Comparison of ENCODE assay signal across 8 mouse cellular contexts in genomic region chr11:118342400-118342981, GRCm38 (mm10). TPM values are rescaled to one million over a fixed set of nuclear protein-coding genes. Genes with fewer than 3 reads are reported as not detected.
DNase-seq lines count a peak whose midpoint lies in the region; ATAC-seq and TF ChIP-seq lines count a peak whose summit lies in the region.

Cep295nl (minus strand) TSS chr11:118342500.

- peak within 1 kb of the TSS; percentile 25; the same call in 1 of the 2 replicates for H3K4me2 ChIP-seq in hindbrain, embryonic 12.5 days (replicated peaks)
- H3K4me2 ChIP-seq in midbrain, embryonic 13.5 days (replicated peaks): peak within 1 kb of the TSS; percentile 28

- intact Hi-C loops in gastrocnemius, adult 2 months (cut with DNase I): no loop called here
- intact Hi-C loops in gastrocnemius, postnatal 14 days (cut with DNase I; ENCODE audit: low total_unique reads): no loop called here

- H3K4me3 ChIP-seq in gastrocnemius, adult 2 months: no peak within 1 kb of the TSS
- no peak within 1 kb of the TSS for H3K4me3 ChIP-seq in hindbrain, embryonic 12.5 days
- H3K4me3 ChIP-seq in midbrain, embryonic 13.5 days (replicated peaks): no peak within 1 kb of the TSS; the same call in 1 of the 2 replicates

- H3K36me3 ChIP-seq in hindbrain, embryonic 12.5 days: no peaks in the 10 kb centered on the region
- H3K36me3 ChIP-seq in midbrain, embryonic 13.5 days: no peaks in the 10 kb centered on the region

- peak; percentile 27 for DNase-seq in gastrocnemius, adult 2 months
- no peak for DNase-seq in gastrocnemius, postnatal 14 days
- DNase-seq in MN1 (ENCODE audit: low spot score): peak; percentile 80
- no peak for DNase-seq in frontal cortex, postnatal 14 days (ENCODE audit: low spot score in 2 of 2)
- no peak for DNase-seq in adrenal gland, postnatal 10 days
- no peak for DNase-seq in adrenal gland, postnatal 4 days (ENCODE audit: low spot score in 2 of 2)

- no peaks in the 10 kb centered on the region for H3K9me3 ChIP-seq in hindbrain, embryonic 12.5 days (replicated peaks)
- H3K9me3 ChIP-seq in midbrain, embryonic 13.5 days: no peaks in the 10 kb centered on the region

- WGBS in hindbrain, embryonic 12.5 days: 35% methylated on average over 7 of the region's 7 CpGs
- 26% methylated on average over 7 of the region's 7 CpGs for WGBS in midbrain, embryonic 13.5 days

- no peak within 1 kb of the TSS for H3K9ac ChIP-seq in hindbrain, embryonic 12.5 days
- H3K9ac ChIP-seq in midbrain, embryonic 13.5 days (replicated peaks): peak within 1 kb of the TSS; percentile 40; the same call in 1 of the 2 replicates

- no peak for TF ChIP-seq CTCF in gastrocnemius, adult 2 months (IDR thresholded peaks at IDR 0.05)

- H3K27me3 ChIP-seq in hindbrain, embryonic 12.5 days: no peaks in the 10 kb centered on the region
- no peaks in the 10 kb centered on the region for H3K27me3 ChIP-seq in midbrain, embryonic 13.5 days

- H3K27ac ChIP-seq in gastrocnemius, adult 2 months: peak within 1 kb of the TSS; percentile 38
- peak within 1 kb of the TSS; percentile 52; the same call in 1 of the 2 replicates for H3K27ac ChIP-seq in hindbrain, embryonic 12.5 days
- peak within 1 kb of the TSS; percentile 60 for H3K27ac ChIP-seq in midbrain, embryonic 13.5 days

- peak; percentile 68 for ATAC-seq in hindbrain, embryonic 12.5 days (ENCODE audit: low FRiP score)
- peak; percentile 59 for ATAC-seq in midbrain, embryonic 13.5 days

- peaks cover 31% of the 10 kb centered on the region for H3K4me1 ChIP-seq in hindbrain, embryonic 12.5 days
- H3K4me1 ChIP-seq in midbrain, embryonic 13.5 days (replicated peaks): peaks cover 41% of the 10 kb centered on the region

RNA-seq across cellular contexts. Expression of gene Cep295nl, which starts in this region (rescaled TPM):
- total RNA-seq in gastrocnemius, adult 2 months (2021): 1 to 10 TPM; 1.0 to 1.1 TPM
- total RNA-seq in gastrocnemius, postnatal 14 days (2021): 1 to 10 TPM; 1.3 TPM
- polyA plus RNA-seq in hindbrain, embryonic 12.5 days (2016; fragmentation: Nextera tagmentation; extraction: Ambion mirVana): 0.43 and 0.48 TPM in 2 replicates
- polyA plus RNA-seq in midbrain, embryonic 13.5 days (2015; fragmentation: Nextera tagmentation; extraction: Ambion mirVana): 0.17 and 0.22 TPM in 2 replicates
- 1 to 10 TPM in 1 of 2 experiments, under 1 TPM in 1; 0.60 to 1.2 TPM for total RNA-seq in adrenal gland, postnatal 10 days (2021)
- total RNA-seq in adrenal gland, postnatal 4 days (2021): 1 to 10 TPM; 1.4 to 2.1 TPM

Comparison
In these comparisons a context has a peak if more than half of its experiments do, and no peak if none do; other contexts are left out.
1. DNase-seq: peak in gastrocnemius, adult 2 months (single experiment) and MN1 (single experiment); none in gastrocnemius, postnatal 14 days (single experiment), frontal cortex, postnatal 14 days (0 of 2), adrenal gland, postnatal 10 days (single experiment) and adrenal gland, postnatal 4 days (0 of 2).
2. Peak in ATAC-seq, H3K27ac ChIP-seq and H3K4me2 ChIP-seq in hindbrain, embryonic 12.5 days; RNA of the gene not detected or under 1 TPM.
3. Peak in ATAC-seq, H3K27ac ChIP-seq, H3K9ac ChIP-seq and H3K4me2 ChIP-seq in midbrain, embryonic 13.5 days; RNA of the gene not detected or under 1 TPM.
4. Peak in every context shown above with its lines, with median percentiles within 50 percentile points of each other: H3K27ac ChIP-seq.